Mouse (Mus musculus): Measurements from ENCODE around the gene Myl3. TPM values are rescaled to one million over a fixed set of nuclear protein-coding genes. Genes with fewer than 3 reads are reported as not detected.

Myl3 gene
- not detected in 2 replicates for polyA plus RNA-seq (2011; ENCODE audit: insufficient read length, low read depth, missing spikeins)

GRCm38 (mm10) chr9:110741711-110742294, at the start of gene Myl3:
Gene Myl3 (plus strand): TSS chr9:110741861.
- Histone ChIP-seq H3K4me1 (ENCODE audit: control insufficient read depth, insufficient read depth, low read length) (no peaks in the 10 kb centered on the region), H3K4me3 (ENCODE audit: insufficient read depth, low read length) (peak within 1 kb of the TSS; percentile 73)
- TF ChIP-seq POLR2A (IDR thresholded peaks at IDR 0.05; ENCODE audit: low read depth, low read length) (no peak), CTCF (IDR thresholded peaks at IDR 0.05; ENCODE audit: borderline replicate concordance, insufficient read depth, low read length) (no peak)

GRCm38 (mm10) chr9:110695165-110695755, 46.4 kb upstream of the Myl3 start:
- TF ChIP-seq POLR2A (IDR thresholded peaks at IDR 0.05; ENCODE audit: low read depth, low read length) (no peak), CTCF (IDR thresholded peaks at IDR 0.05; ENCODE audit: borderline replicate concordance, insufficient read depth, low read length) (no peak)
- Histone ChIP-seq H3K4me1 (ENCODE audit: control insufficient read depth, insufficient read depth, low read length) (no peaks in the 10 kb centered on the region), H3K27ac (ENCODE audit: insufficient read depth, low read length) (no peak overlapping the region), H3K4me3 (ENCODE audit: insufficient read depth, low read length) (no peak overlapping the region)

More at GRCm38 (mm10) chr9:110741711-110742294, at the start of gene Myl3:
- no peak within 1 kb of the TSS for H3K27ac ChIP-seq (ENCODE audit: insufficient read depth, low read length)

- no peak overlapping the region for H3K27ac ChIP-seq (ENCODE audit: insufficient read depth, low read length)
- TF ChIP-seq CTCF (IDR thresholded peaks at IDR 0.05; ENCODE audit: borderline replicate concordance, insufficient read depth, low read length) (no peak), POLR2A (IDR thresholded peaks at IDR 0.05; ENCODE audit: low read depth, low read length) (no peak)
- no peaks in the 10 kb centered on the region for H3K4me1 ChIP-seq (ENCODE audit: control insufficient read depth, insufficient read depth, low read length)
- no peak overlapping the region for H3K4me3 ChIP-seq (ENCODE audit: insufficient read depth, low read length)
Observed at GRCm38 (mm10) chr9:110696427-110696826, 45.2 kb upstream of the Myl3 start.

DNA sequence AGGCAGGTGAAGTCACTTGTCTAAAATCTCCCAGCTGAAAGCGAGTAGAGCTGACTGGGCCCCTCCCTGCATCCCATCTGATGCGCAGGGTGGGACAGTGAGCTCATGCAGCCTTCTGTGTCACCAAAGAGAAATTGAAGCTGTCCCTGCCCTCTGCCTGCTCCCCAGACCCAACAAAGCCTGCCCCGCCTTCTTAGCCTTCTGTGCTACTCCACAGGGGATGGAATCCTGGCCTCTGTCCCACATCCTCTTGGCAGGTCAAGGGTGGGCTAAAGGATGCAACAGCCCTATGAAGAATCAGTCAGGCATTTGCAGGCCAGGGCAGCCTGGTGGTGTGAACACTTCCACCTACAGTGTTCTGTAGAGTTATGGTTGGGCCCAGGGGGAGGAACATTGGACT, 44.2 kb upstream of the Myl3 start:
- no peaks in the 10 kb centered on the region for H3K4me1 ChIP-seq (ENCODE audit: control insufficient read depth, insufficient read depth, low read length)
- TF ChIP-seq POLR2A (IDR thresholded peaks at IDR 0.05; ENCODE audit: low read depth, low read length) = no peak
- no peak for TF ChIP-seq CTCF (IDR thresholded peaks at IDR 0.05; ENCODE audit: borderline replicate concordance, insufficient read depth, low read length)
- no peak overlapping the region for H3K27ac ChIP-seq (ENCODE audit: insufficient read depth, low read length)
- no peak overlapping the region for H3K4me3 ChIP-seq (ENCODE audit: insufficient read depth, low read length)

DNA sequence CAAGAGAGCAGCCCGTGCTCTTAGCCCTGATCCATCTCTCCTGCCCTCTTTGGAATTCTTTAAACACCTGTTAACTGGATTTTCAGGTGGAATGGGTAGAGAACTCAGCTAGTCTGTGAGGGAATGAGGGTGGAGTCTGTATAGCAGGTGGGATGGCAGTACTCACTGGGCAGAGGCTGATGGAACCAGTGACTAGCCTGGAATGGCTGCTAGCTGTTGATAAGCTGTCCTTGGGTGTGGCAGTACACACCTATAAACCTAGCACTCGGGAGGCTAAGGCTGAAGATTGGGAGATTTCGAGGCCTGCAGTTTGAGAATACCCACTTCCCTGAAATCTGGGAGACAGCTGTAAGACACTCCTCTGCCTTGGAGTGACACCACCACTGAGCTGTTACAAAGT, 42.1 kb upstream of the Myl3 start:
- no peak overlapping the region for H3K27ac ChIP-seq (ENCODE audit: insufficient read depth, low read length)
- H3K4me1 ChIP-seq (ENCODE audit: control insufficient read depth, insufficient read depth, low read length) = no peaks in the 10 kb centered on the region
- TF ChIP-seq CTCF (IDR thresholded peaks at IDR 0.05; ENCODE audit: borderline replicate concordance, insufficient read depth, low read length) (no peak), POLR2A (IDR thresholded peaks at IDR 0.05; ENCODE audit: low read depth, low read length) (no peak)
- H3K4me3 ChIP-seq (ENCODE audit: insufficient read depth, low read length) = no peak overlapping the region

DNA sequence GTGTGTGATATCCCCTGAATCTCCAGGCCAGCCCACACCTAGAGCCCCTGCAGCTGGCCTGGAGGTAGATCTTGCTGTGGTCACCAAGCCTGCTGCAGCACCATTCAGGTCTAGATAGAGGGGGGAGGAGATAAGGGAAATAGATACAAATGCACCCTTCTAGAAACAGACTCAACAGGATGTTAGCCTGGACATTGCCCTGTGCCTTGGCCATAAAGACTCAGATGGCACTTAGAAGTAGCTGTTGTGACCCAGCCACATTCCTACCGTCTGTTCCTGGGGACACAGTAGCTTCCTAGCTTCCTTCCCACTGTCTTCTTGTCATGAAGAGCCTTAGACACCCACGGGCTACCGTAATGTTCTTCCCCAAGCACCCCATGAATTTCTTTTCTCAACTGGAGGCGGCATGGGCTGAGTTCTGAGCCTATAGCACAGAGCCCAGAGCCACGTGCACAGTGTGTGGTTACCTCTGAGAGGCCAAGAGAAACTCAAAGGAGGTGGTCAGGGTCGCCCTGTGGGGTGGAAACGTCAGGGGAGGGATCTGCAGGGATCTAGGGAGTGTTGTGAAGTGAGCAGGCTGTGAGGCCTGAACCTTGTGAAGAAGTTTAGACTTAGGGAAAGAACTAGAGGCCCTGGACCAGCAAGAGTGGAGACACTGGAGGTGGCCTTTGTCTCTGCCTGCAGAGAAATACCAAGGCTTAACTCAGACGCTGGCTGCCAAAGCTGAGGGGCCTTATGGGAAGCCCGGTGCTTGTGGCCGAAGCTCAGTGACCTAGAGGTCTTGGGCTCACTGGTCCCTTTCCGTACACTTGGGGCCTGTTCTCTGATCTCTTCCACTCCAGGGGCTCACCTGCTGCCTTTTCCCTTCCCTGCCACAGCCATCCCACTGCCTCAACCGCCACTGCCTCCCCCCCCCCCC, 40.3 kb upstream of the Myl3 start:
- Histone ChIP-seq H3K4me1 (ENCODE audit: control insufficient read depth, insufficient read depth, low read length) (no peaks in the 10 kb centered on the region), H3K4me3 (ENCODE audit: insufficient read depth, low read length) (no peak overlapping the region), H3K27ac (ENCODE audit: insufficient read depth, low read length) (no peak overlapping the region)
- TF ChIP-seq CTCF (IDR thresholded peaks at IDR 0.05; ENCODE audit: borderline replicate concordance, insufficient read depth, low read length) (no peak), POLR2A (IDR thresholded peaks at IDR 0.05; ENCODE audit: low read depth, low read length) (no peak)

DNA sequence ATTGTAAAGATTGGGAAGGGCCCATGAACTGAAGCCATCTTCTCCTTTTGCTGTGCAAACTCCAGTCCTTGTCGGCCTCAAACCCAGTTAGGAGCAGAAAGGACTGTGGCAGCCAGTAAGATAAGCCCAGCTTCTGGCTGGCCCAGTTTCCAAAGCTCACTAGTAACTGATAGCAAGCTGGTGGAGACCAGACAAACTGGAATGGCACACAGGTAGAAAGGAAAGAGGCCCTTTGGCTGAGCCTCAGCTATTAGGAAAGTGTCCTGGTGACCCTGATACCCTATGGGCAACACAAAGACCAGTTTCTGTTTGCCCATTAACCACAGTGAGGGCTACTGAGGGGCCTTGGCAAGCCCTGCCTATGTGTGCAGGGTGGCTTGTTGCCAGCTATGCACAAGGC, 38.8 kb upstream of the Myl3 start:
- Histone ChIP-seq H3K4me3 (ENCODE audit: insufficient read depth, low read length) (no peak overlapping the region), H3K4me1 (ENCODE audit: control insufficient read depth, insufficient read depth, low read length) (no peaks in the 10 kb centered on the region), H3K27ac (ENCODE audit: insufficient read depth, low read length) (no peak overlapping the region)
- TF ChIP-seq POLR2A (IDR thresholded peaks at IDR 0.05; ENCODE audit: low read depth, low read length) (no peak), CTCF (IDR thresholded peaks at IDR 0.05; ENCODE audit: borderline replicate concordance, insufficient read depth, low read length) (no peak)

GRCm38 (mm10) chr9:110703951-110704350, 37.7 kb upstream of the Myl3 start:
- Histone ChIP-seq H3K4me3 (ENCODE audit: insufficient read depth, low read length) (no peak overlapping the region), H3K27ac (ENCODE audit: insufficient read depth, low read length) (no peak overlapping the region), H3K4me1 (ENCODE audit: control insufficient read depth, insufficient read depth, low read length) (no peaks in the 10 kb centered on the region)
- TF ChIP-seq POLR2A (IDR thresholded peaks at IDR 0.05; ENCODE audit: low read depth, low read length) = no peak
- TF ChIP-seq CTCF (IDR thresholded peaks at IDR 0.05; ENCODE audit: borderline replicate concordance, insufficient read depth, low read length) = no peak

- Histone ChIP-seq H3K4me3 (ENCODE audit: insufficient read depth, low read length) (no peak overlapping the region), H3K27ac (ENCODE audit: insufficient read depth, low read length) (no peak overlapping the region), H3K4me1 (ENCODE audit: control insufficient read depth, insufficient read depth, low read length) (no peaks in the 10 kb centered on the region)
- TF ChIP-seq CTCF (IDR thresholded peaks at IDR 0.05; ENCODE audit: borderline replicate concordance, insufficient read depth, low read length) (no peak), POLR2A (IDR thresholded peaks at IDR 0.05; ENCODE audit: low read depth, low read length) (no peak)
Observed at GRCm38 (mm10) chr9:110706784-110707183, 34.9 kb upstream of the Myl3 start.

Measured in embryonic fibroblast, embryonic 13.5 days (primary cell).